Mouse (Mus musculus): ENCODE measurements around the gene Zfp189. TPM values are rescaled to one million over a fixed set of nuclear protein-coding genes. Genes with fewer than 3 reads are reported as not detected.
A peak's percentile ranks its signal among the peaks of the same experiment; 100 is the strongest.

The Zfp189 gene
- polyA plus RNA-seq, 1 experiment from 2014 or later, result 9.7 TPM

- Histone ChIP-seq H3K4me3 (ENCODE audit: low read depth, low read length) (no peak overlapping the region), H3K27me3 (replicated peaks; ENCODE audit: control insufficient read depth, insufficient read depth, low read length) (no peaks in the 10 kb centered on the region), H3K27ac (replicated peaks; ENCODE audit: low read depth, low read length) (no peak overlapping the region), H3K9me3 (ENCODE audit: control insufficient read depth, low read length) (no peaks in the 10 kb centered on the region), H3K4me2 (ENCODE audit: low read depth, low read length) (no peak overlapping the region), H3K36me3 (ENCODE audit: control insufficient read depth, insufficient read depth, low read length) (no peaks in the 10 kb centered on the region), H3K9ac (ENCODE audit: low read depth, low read length) (no peak overlapping the region), H3K4me1 (ENCODE audit: control insufficient read depth, insufficient read depth, low read length) (no peaks in the 10 kb centered on the region)
- no peak for ATAC-seq (ENCODE audit: low read depth)
- DNase-seq (ENCODE audit: low spot score), result no peak
- 83% methylated on average over 7 of the region's 7 CpGs for WGBS
Observed at GRCm38 (mm10) chr4:49547544-49548219, 26.7 kb downstream of the Zfp189 start.

DNA sequence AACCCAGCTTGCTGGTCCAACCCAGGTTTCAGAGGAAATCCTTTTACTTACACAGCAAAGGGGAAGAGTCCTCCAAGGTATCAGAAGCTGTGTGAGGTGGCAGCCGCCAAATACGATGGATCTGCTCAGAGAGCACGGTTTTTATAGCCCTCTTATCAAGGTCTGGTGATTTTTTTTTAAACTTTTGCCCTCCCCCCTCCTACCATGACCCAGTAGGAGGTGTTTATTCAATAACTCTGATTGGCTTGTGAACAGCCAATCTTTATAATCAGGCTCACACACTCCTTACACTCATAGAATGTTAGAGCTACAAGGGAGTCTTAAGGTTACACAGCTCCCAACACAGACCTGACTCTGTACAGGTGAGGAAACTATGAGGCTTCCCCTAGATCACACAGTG is 28.4 kb downstream of the Zfp189 start, which contains the start of gene Aldob:
Gene Aldob (minus strand): TSS at position 164 of the 400 bp plus-strand sequence.
- WGBS, result 59% methylated on average over 3 of the region's 3 CpGs
- H3K27ac ChIP-seq (replicated peaks; ENCODE audit: low read depth, low read length), result no peak within 1 kb of the TSS
- H3K36me3 ChIP-seq (ENCODE audit: control insufficient read depth, insufficient read depth, low read length), result no peaks in the 10 kb centered on the region
- no peak within 1 kb of the TSS for H3K9ac ChIP-seq (ENCODE audit: low read depth, low read length)
- H3K4me1 ChIP-seq (ENCODE audit: control insufficient read depth, insufficient read depth, low read length), result no peaks in the 10 kb centered on the region
- H3K4me2 ChIP-seq (ENCODE audit: low read depth, low read length), result no peak within 1 kb of the TSS
- no peak for ATAC-seq (ENCODE audit: low read depth)
- no peak within 1 kb of the TSS for H3K4me3 ChIP-seq (ENCODE audit: low read depth, low read length)
- no peak for DNase-seq (ENCODE audit: low spot score)
- no peaks in the 10 kb centered on the region for H3K9me3 ChIP-seq (ENCODE audit: control insufficient read depth, low read length)
- no peaks in the 10 kb centered on the region for H3K27me3 ChIP-seq (replicated peaks; ENCODE audit: control insufficient read depth, insufficient read depth, low read length)

DNA sequence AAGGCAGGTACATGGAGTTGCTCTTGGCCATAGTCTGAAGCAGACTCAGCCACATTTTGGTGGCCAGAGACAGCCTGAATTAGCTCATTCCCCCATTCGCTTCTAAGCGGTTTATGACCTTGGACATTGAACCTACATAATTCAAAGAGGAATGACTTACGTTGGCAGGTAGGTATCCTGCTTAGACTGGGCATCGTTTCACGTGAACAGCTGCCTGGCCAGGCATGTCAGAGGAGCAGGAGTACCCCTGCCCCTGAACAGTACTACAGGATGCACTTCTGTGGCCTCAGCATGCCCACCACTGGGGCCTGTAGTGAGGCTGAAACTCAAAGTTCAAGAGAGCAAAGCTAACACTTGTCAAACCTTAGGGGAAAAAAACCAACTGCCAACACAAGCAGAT is 32.4 kb downstream of the Zfp189 start:
- 87% methylated on average over 5 of the region's 5 CpGs for WGBS
- ATAC-seq (ENCODE audit: low read depth) (no peak), DNase-seq (ENCODE audit: low spot score) (no peak)
- no peaks in the 10 kb centered on the region for H3K36me3 ChIP-seq (ENCODE audit: control insufficient read depth, insufficient read depth, low read length)
- H3K27ac ChIP-seq (replicated peaks; ENCODE audit: low read depth, low read length), result no peak overlapping the region
- H3K27me3 ChIP-seq (replicated peaks; ENCODE audit: control insufficient read depth, insufficient read depth, low read length), result no peaks in the 10 kb centered on the region
- H3K4me1 ChIP-seq (ENCODE audit: control insufficient read depth, insufficient read depth, low read length), result no peaks in the 10 kb centered on the region
- no peak overlapping the region for H3K9ac ChIP-seq (ENCODE audit: low read depth, low read length)
- no peak overlapping the region for H3K4me2 ChIP-seq (ENCODE audit: low read depth, low read length)
- H3K9me3 ChIP-seq (ENCODE audit: control insufficient read depth, low read length), result no peaks in the 10 kb centered on the region
- no peak overlapping the region for H3K4me3 ChIP-seq (ENCODE audit: low read depth, low read length)

DNA sequence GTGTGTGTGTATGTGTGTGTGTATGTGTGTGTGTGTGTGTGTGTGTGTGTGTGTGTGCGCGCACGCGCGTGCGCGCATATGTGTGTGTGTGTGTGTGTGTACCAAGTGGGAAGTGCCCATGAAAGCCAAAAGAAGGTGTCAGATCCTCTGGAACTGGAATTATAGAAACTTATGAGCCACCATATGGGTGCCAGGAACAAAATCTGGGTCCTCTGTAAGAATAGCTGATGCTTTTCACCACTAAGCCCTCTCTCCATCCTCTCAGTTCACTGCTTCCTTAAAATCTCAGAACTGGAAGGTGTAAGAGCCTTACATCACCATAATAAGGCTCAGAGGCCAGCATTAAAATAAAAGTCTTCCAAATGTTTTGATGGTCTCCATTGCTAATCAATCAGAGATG is 36.4 kb downstream of the Zfp189 start:
- Histone ChIP-seq H3K4me2 (ENCODE audit: low read depth, low read length) (no peak overlapping the region), H3K27me3 (replicated peaks; ENCODE audit: control insufficient read depth, insufficient read depth, low read length) (no peaks in the 10 kb centered on the region)
- WGBS, result 100% methylated on average over 4 of the region's 7 CpGs

GRCm38 (mm10) chr4:49558181-49558580 is 37.2 kb downstream of the Zfp189 start:
- Histone ChIP-seq H3K4me2 (ENCODE audit: low read depth, low read length) (no peak overlapping the region), H3K27me3 (replicated peaks; ENCODE audit: control insufficient read depth, insufficient read depth, low read length) (no peaks in the 10 kb centered on the region), H3K27ac (replicated peaks; ENCODE audit: low read depth, low read length) (no peak overlapping the region), H3K36me3 (ENCODE audit: control insufficient read depth, insufficient read depth, low read length) (no peaks in the 10 kb centered on the region), H3K9me3 (ENCODE audit: control insufficient read depth, low read length) (no peaks in the 10 kb centered on the region), H3K4me3 (ENCODE audit: low read depth, low read length) (no peak overlapping the region), H3K9ac (ENCODE audit: low read depth, low read length) (no peak overlapping the region), H3K4me1 (ENCODE audit: control insufficient read depth, insufficient read depth, low read length) (no peaks in the 10 kb centered on the region)
- WGBS, result 71% methylated on average over 2 of the region's 2 CpGs
- no peak for DNase-seq (ENCODE audit: low spot score)
- ATAC-seq (ENCODE audit: low read depth), result no peak

More for the DNA sequence above, 36.4 kb downstream of the Zfp189 start:
- H3K9me3 ChIP-seq (ENCODE audit: control insufficient read depth, low read length), result no peaks in the 10 kb centered on the region
- no peaks in the 10 kb centered on the region for H3K36me3 ChIP-seq (ENCODE audit: control insufficient read depth, insufficient read depth, low read length)
- ATAC-seq (ENCODE audit: low read depth) (no peak), DNase-seq (ENCODE audit: low spot score) (no peak)
- no peaks in the 10 kb centered on the region for H3K4me1 ChIP-seq (ENCODE audit: control insufficient read depth, insufficient read depth, low read length)
- no peak overlapping the region for H3K9ac ChIP-seq (ENCODE audit: low read depth, low read length)
- no peak overlapping the region for H3K27ac ChIP-seq (replicated peaks; ENCODE audit: low read depth, low read length)
- no peak overlapping the region for H3K4me3 ChIP-seq (ENCODE audit: low read depth, low read length)

DNA sequence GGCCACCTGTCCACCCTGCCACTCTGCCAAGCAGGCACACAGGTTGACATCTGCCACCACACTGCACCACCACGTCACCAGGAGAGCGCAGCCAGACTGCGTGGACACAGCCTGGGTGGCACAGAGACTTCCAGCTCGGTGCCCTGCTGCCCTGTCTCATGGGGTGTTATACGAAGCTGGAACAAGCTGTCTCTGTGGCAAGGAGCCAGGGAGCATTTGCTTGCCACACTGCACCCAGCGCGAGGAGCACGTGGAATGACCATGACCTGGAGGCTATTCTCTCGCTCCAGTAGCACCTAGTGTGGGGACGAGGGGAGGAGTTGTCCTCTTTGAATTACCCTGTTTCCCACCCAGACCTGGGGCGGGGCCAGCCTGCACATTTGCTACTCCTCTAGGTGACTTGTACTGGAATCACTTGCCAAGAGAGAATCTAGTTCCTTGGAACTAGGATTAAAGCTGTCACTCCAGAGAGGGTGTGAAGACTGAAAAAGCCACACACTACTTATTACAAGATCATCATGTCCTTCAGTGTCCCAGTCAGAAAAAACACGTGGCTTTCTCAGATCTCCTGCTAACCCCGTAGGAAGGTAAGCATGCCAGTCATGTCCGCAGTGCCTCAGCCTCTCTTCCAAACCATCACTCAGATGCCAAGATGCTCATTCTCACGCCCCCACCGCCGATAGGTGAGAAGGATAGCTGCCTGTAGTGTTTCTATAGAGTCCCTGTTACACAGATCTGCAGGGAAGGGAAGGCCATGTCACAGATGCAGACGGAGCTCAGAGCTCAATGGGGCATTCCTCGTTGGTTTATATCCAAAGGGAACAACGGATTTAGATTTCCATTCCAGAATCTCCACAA is 39.2 kb downstream of the Zfp189 start:
- Histone ChIP-seq H3K36me3 (ENCODE audit: control insufficient read depth, insufficient read depth, low read length) (no peaks in the 10 kb centered on the region), H3K4me3 (ENCODE audit: low read depth, low read length) (no peak overlapping the region), H3K9ac (ENCODE audit: low read depth, low read length) (no peak overlapping the region), H3K27ac (replicated peaks; ENCODE audit: low read depth, low read length) (no peak overlapping the region), H3K9me3 (ENCODE audit: control insufficient read depth, low read length) (no peaks in the 10 kb centered on the region), H3K4me2 (ENCODE audit: low read depth, low read length) (no peak overlapping the region), H3K4me1 (ENCODE audit: control insufficient read depth, insufficient read depth, low read length) (no peaks in the 10 kb centered on the region), H3K27me3 (replicated peaks; ENCODE audit: control insufficient read depth, insufficient read depth, low read length) (no peaks in the 10 kb centered on the region)
- 72% methylated on average over 20 of the region's 20 CpGs for WGBS
- ATAC-seq (ENCODE audit: low read depth) (no peak), DNase-seq (ENCODE audit: low spot score) (peak; percentile 13)

DNA sequence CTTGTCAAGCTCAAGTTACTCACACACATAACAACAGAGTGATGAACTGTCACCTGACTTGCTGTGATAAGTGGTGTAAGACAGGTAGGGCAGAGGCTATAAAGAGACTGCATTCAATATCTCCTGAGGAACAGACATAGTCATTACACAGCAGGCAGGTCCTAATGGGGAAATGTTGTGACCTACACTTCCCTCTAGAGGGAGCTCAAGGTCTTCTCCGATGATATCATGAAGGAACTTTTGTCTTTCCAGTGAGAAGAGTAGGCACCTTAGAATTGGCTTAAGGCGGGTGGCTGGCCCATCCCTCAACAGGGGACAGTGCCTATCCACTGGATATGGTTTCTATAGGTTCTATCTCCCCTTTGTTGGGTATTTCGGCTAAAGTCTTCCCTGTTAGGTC is 46.6 kb downstream of the Zfp189 start:
- no peak overlapping the region for H3K4me3 ChIP-seq (ENCODE audit: low read depth, low read length)
- no peaks in the 10 kb centered on the region for H3K9me3 ChIP-seq (ENCODE audit: control insufficient read depth, low read length)
- WGBS, result 12% methylated on average over 3 of the region's 3 CpGs
- H3K36me3 ChIP-seq (ENCODE audit: control insufficient read depth, insufficient read depth, low read length), result no peaks in the 10 kb centered on the region
- no peak overlapping the region for H3K4me2 ChIP-seq (ENCODE audit: low read depth, low read length)
- H3K9ac ChIP-seq (ENCODE audit: low read depth, low read length), result no peak overlapping the region
- H3K27ac ChIP-seq (replicated peaks; ENCODE audit: low read depth, low read length), result no peak overlapping the region
- DNase-seq (ENCODE audit: low spot score) (peak; percentile 89), ATAC-seq (ENCODE audit: low read depth) (peak; percentile 67)
- H3K27me3 ChIP-seq (replicated peaks; ENCODE audit: control insufficient read depth, insufficient read depth, low read length), result no peaks in the 10 kb centered on the region
- H3K4me1 ChIP-seq (ENCODE audit: control insufficient read depth, insufficient read depth, low read length), result no peaks in the 10 kb centered on the region

GRCm38 (mm10) chr4:49572194-49572593 is 51.2 kb downstream of the Zfp189 start:
- 83% methylated on average over 4 of the region's 4 CpGs for WGBS
- no peaks in the 10 kb centered on the region for H3K9me3 ChIP-seq (ENCODE audit: control insufficient read depth, low read length)

More at GRCm38 (mm10) chr4:49572194-49572593, 51.2 kb downstream of the Zfp189 start:
- Histone ChIP-seq H3K4me1 (ENCODE audit: control insufficient read depth, insufficient read depth, low read length) (no peaks in the 10 kb centered on the region), H3K27ac (replicated peaks; ENCODE audit: low read depth, low read length) (no peak overlapping the region), H3K4me2 (ENCODE audit: low read depth, low read length) (no peak overlapping the region), H3K4me3 (ENCODE audit: low read depth, low read length) (no peak overlapping the region), H3K36me3 (ENCODE audit: control insufficient read depth, insufficient read depth, low read length) (no peaks in the 10 kb centered on the region), H3K9ac (ENCODE audit: low read depth, low read length) (no peak overlapping the region), H3K27me3 (replicated peaks; ENCODE audit: control insufficient read depth, insufficient read depth, low read length) (no peaks in the 10 kb centered on the region)
- no peak for ATAC-seq (ENCODE audit: low read depth)
- no peak for DNase-seq (ENCODE audit: low spot score)

Measured in embryonic facial prominence, embryonic 14.5 days (tissue).